Mouse (Mus musculus) stomach, postnatal 0 days (tissue): ENCODE data around the gene Tfdp2. TPM values are rescaled to one million over a fixed set of nuclear protein-coding genes. Genes with fewer than 3 reads are reported as not detected.

Source experiments
- ATAC-seq: fragments of 200-750 bp; cut with Nextera tagmentation; 2 replicates; pipeline ENCODE4 v1.8.0; 2017; ENCODE audit not compliant: low FRiP score, low TSS enrichment
- DNase-seq: peaks from one replicate; pipeline ENCODE4 v3.0.0-alpha.2; 2016; ENCODE audit warnings: low spot score
- H3K27ac ChIP-seq: fragments of 300-500 bp; sonication (generic); replicated peaks from 2 replicates; pipeline ENCODE4 v1.5.1; 2014; ENCODE audit warnings: mild to moderate bottlenecking, control low read depth
- H3K27me3 ChIP-seq: fragments of 300-500 bp; sonication (generic); 2 replicates; pipeline ENCODE4 v1.6.1; 2014; ENCODE audit warnings: low read length; ENCODE audit not compliant: control insufficient read depth, insufficient read depth
- H3K36me3 ChIP-seq: fragments of 300-500 bp; sonication (generic); 2 replicates; pipeline ENCODE4 v1.6.1; 2014; ENCODE audit warnings: low read length, mixed read lengths; ENCODE audit not compliant: control insufficient read depth, insufficient read depth
- H3K4me1 ChIP-seq: fragments of 300-500 bp; sonication (generic); replicated peaks from 2 replicates; pipeline ENCODE4 v1.6.1; 2014; ENCODE audit warnings: antibody characterized with exemption; ENCODE audit not compliant: control insufficient read depth, insufficient read depth
- H3K4me2 ChIP-seq: fragments of 300-500 bp; sonication (generic); replicated peaks from 2 replicates; pipeline ENCODE4 v1.6.1; 2014; ENCODE audit warnings: low read depth, mild to moderate bottlenecking, control low read depth, moderate library complexity
- H3K4me3 ChIP-seq: fragments of 300-500 bp; sonication (generic); 2 replicates; pipeline ENCODE4 v1.5.1; 2014; ENCODE audit warnings: low read depth, low read length, control low read depth
- H3K9ac ChIP-seq: fragments of 300-500 bp; sonication (generic); 2 replicates; pipeline ENCODE4 v1.6.1; 2014; ENCODE audit warnings: mild to moderate bottlenecking, low read length, control low read depth, mixed read lengths
- H3K9me3 ChIP-seq: fragments of 300-500 bp; sonication (generic); 2 replicates; pipeline ENCODE4 v1.6.1; 2016; ENCODE audit warnings: low read length; ENCODE audit not compliant: control insufficient read depth
- CTCF ChIP-seq: IDR thresholded peaks from 2 replicates; pipeline ENCODE4 v1.5.1; 2016; ENCODE audit warnings: antibody characterized with exemption, low read depth, mild to moderate bottlenecking, moderate library complexity
- EP300 ChIP-seq: optimal IDR thresholded peaks from 2 replicates; pipeline ENCODE3; 2016; ENCODE audit warnings: antibody characterized with exemption
- WGBS: fragments of 180-500 bp; shearing (Covaris S2); extraction: QIAGEN DNeasy Blood & Tissue Kit; methylation state at CpG from one replicate; pipeline ENCODE4 v1.1.7; 2014; 5-methylcytosine and 5-hydroxymethylcytosine counted together
- polyA plus RNA-seq: library from polyadenylated mRNA; unstranded; fragments of >200 nt; fragmentation: Nextera tagmentation; extraction: Ambion mirVana; gene quantifications from 2 replicates; pipeline ENCODE4 v1.2.1, GENCODE M21; 2015

Tfdp2 gene
- polyA plus RNA-seq, 1 experiment from 2014 or later, result 28.8 TPM

DNA sequence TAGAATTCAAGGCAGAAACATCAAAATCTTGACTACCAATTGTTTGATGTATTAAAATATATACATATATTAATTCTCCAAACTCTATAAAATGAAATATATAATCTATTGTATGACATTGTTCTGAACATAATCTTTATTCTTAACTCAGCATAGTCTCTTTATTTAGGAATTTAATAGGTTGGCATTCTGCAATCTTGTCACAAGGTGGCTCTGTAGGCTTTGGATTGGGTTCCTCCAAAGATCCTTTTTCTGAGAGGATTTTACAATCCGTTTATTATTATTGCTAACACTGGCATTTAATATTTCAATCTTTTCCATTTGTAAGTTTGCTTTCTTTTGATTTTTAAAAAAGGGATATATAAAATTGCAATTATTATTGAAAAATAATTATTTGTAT is 88.8 kb downstream of the Tfdp2 start:
- Histone ChIP-seq H3K36me3 (no peaks in the 10 kb centered on the region), H3K9ac (no peak overlapping the region), H3K27me3 (no peaks in the 10 kb centered on the region), H3K9me3 (no peaks in the 10 kb centered on the region), H3K4me1 (no peaks in the 10 kb centered on the region), H3K4me2 (no peak overlapping the region), H3K27ac (no peak overlapping the region), H3K4me3 (no peak overlapping the region)
- TF ChIP-seq EP300 (no peak), CTCF (peak; percentile 79)
- WGBS, result 5% methylated on average over 1 of the region's 1 CpGs
- DNase-seq (no peak), ATAC-seq (no peak)

DNA sequence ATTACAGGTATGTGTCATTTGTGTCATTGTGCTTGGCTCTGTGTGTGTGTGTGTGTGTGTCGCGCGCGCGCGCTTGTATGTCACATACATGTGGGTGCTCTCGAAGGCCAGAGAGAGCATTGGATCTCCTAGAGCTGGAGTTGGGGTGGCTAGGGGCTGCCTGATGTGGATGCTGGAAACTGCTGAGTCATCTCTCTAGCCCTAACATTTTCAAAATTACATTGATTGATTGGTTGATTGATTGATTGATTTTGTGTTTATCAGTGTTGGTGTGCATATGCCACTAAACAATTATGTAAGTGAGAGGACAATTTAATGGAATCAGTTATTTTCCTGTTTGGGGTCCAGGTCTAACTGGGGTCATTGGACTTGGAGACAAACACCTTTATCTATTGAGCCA is 96.1 kb downstream of the Tfdp2 start:
- Histone ChIP-seq H3K4me2 (no peak overlapping the region), H3K9ac (no peak overlapping the region), H3K4me1 (no peaks in the 10 kb centered on the region), H3K36me3 (0 out of 2 replicates have a peak, but pooled peaks cover 4% of the 10 kb centered on the region), H3K27me3 (no peaks in the 10 kb centered on the region), H3K27ac (no peak overlapping the region), H3K4me3 (no peak overlapping the region), H3K9me3 (no peaks in the 10 kb centered on the region)
- no peak for ATAC-seq
- 98% methylated on average over 7 of the region's 7 CpGs for WGBS
- no peak for DNase-seq
- TF ChIP-seq CTCF (no peak), EP300 (no peak)

DNA sequence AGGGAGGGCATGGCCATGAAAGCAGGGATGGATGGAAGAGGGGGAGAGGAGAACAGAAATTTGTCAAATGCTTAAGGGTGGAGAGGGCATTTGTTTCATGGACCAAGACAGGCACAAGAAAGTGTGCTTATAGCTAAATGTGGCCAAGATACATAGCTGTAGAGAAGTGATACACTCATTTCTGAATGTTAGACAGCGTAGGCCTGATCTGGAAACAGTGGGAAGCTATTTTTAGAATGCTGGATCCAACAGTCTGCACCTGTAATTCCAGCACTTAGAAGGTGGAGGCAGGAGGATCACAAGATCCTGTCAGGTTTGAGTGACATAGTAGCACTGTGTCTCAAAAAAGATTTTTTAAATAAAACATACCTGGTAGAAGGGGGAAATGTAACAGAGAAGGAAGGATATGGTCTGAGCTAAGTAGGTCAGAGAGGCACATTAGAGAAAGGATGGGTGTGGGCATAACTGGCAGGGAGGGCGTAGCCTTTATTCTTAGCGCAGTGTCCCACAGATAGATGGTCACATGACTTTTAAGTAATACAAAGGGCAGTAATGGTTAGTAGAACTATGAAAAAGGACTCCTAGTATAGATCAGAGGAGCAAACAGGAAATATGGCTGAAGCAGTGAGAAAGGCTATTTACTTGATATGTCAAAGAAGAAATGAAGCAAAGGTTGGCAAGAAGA is 103.4 kb downstream of the Tfdp2 start:
- Histone ChIP-seq H3K9me3 (no peaks in the 10 kb centered on the region), H3K4me2 (no peak overlapping the region), H3K9ac (no peak overlapping the region), H3K27ac (no peak overlapping the region), H3K36me3 (peaks cover 4% of the 10 kb centered on the region; the same call in 1 of the 2 replicates), H3K27me3 (no peaks in the 10 kb centered on the region), H3K4me1 (no peaks in the 10 kb centered on the region), H3K4me3 (no peak overlapping the region)
- DNase-seq (no peak), ATAC-seq (peak; percentile 77)
- 85% methylated on average over 3 of the region's 3 CpGs for WGBS
- TF ChIP-seq CTCF (no peak), EP300 (no peak)

DNA sequence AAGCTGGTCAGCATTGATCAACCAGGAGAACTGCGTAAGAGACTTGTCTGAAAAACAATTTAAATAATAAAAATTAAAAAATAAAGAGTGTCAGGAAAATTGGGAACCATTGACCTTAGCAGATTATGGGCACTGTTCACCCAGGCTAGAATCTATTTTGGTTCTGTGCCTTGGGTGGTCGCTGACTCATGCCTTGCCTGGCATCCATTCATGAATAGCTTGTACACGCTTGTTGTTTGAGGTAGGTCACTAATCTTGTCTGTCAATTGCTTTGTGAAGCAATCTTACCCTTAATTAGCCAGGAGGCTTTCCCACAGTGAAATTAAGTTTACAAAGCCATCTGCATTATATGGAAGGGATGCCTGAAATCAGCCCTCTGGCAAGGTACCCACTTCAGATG is 112.7 kb downstream of the Tfdp2 start:
- Histone ChIP-seq H3K27ac (no peak overlapping the region), H3K36me3 (no peaks in the 10 kb centered on the region), H3K9me3 (no peaks in the 10 kb centered on the region), H3K27me3 (no peaks in the 10 kb centered on the region), H3K9ac (no peak overlapping the region), H3K4me1 (no peaks in the 10 kb centered on the region), H3K4me2 (no peak overlapping the region), H3K4me3 (no peak overlapping the region)
- TF ChIP-seq CTCF, result no peak
- TF ChIP-seq EP300, result no peak
- WGBS, result 75% methylated on average over 3 of the region's 3 CpGs
- ATAC-seq, result no peak
- DNase-seq, result no peak

DNA sequence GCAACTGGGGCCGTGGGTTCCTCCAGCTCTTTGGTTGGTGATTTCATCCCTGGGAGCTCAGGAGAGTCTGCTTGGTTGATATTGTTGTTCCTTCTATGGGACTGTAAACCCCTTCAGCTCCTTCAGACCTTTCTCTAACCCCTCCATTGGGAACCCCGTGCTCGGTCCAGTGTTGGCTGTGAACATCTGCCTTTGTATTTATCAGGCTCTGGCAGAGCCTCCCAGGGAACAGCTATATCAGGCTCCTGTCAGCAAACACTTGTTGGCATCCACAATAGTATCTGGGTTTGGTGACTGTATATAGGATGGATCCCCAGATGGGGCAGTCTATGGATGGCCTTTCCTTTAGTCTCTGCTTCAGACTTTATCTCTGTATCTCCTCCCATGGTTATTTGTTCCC is 116.0 kb downstream of the Tfdp2 start:
- DNase-seq (no peak), ATAC-seq (no peak)
- H3K9ac ChIP-seq, result no peak overlapping the region
- peaks cover 5% of the 10 kb centered on the region; the same call in 1 of the 2 replicates for H3K36me3 ChIP-seq
- H3K27me3 ChIP-seq, result no peaks in the 10 kb centered on the region
- no peak overlapping the region for H3K4me2 ChIP-seq
- no peak for TF ChIP-seq CTCF
- no peak for TF ChIP-seq EP300
- no peaks in the 10 kb centered on the region for H3K9me3 ChIP-seq
- H3K4me1 ChIP-seq, result no peaks in the 10 kb centered on the region
- H3K27ac ChIP-seq, result no peak overlapping the region
- H3K4me3 ChIP-seq, result no peak overlapping the region
- WGBS, result 93% methylated on average over 3 of the region's 3 CpGs

DNA sequence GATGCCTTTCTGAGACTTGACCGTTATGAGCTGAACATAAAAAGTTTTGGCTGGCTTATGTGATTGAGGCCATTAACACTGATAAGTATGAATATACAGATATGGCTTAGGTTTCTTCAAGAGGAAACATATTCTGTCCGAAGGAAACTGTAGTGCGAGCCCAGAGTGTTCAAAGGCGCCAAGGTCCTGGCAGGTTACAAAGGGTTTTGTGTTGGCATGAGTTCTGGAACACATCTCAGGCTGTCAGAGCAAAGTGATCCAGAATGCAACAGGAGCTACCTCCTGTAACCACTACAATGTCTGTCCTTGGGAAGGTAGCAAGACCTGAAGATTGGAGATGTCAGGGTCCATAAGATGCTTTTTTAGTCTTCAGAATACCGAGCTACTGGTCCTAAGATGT is 123.3 kb downstream of the Tfdp2 start:
- ATAC-seq (no peak), DNase-seq (no peak)
- no peak for TF ChIP-seq CTCF
- TF ChIP-seq EP300, result no peak
- no peaks in the 10 kb centered on the region for H3K4me1 ChIP-seq
- no peaks in the 10 kb centered on the region for H3K27me3 ChIP-seq
- 88% methylated on average over 5 of the region's 5 CpGs for WGBS
- no peak overlapping the region for H3K27ac ChIP-seq
- no peak overlapping the region for H3K4me2 ChIP-seq
- no peak overlapping the region for H3K4me3 ChIP-seq
- H3K9me3 ChIP-seq, result no peaks in the 10 kb centered on the region
- H3K9ac ChIP-seq, result no peak overlapping the region
- peaks cover 10% of the 10 kb centered on the region for H3K36me3 ChIP-seq
